Mouse (Mus musculus) urinary bladder, postnatal 4 days (tissue): Measurements from ENCODE around the gene Borcs7.

ENCODE experiments used
- DNase-seq, 2 experiments: peaks; one replicate each; pipeline ENCODE4 v3.0.0; 2021 to 2022; ENCODE audit warnings: low spot score in 2 of 2

Gene Borcs7

DNA sequence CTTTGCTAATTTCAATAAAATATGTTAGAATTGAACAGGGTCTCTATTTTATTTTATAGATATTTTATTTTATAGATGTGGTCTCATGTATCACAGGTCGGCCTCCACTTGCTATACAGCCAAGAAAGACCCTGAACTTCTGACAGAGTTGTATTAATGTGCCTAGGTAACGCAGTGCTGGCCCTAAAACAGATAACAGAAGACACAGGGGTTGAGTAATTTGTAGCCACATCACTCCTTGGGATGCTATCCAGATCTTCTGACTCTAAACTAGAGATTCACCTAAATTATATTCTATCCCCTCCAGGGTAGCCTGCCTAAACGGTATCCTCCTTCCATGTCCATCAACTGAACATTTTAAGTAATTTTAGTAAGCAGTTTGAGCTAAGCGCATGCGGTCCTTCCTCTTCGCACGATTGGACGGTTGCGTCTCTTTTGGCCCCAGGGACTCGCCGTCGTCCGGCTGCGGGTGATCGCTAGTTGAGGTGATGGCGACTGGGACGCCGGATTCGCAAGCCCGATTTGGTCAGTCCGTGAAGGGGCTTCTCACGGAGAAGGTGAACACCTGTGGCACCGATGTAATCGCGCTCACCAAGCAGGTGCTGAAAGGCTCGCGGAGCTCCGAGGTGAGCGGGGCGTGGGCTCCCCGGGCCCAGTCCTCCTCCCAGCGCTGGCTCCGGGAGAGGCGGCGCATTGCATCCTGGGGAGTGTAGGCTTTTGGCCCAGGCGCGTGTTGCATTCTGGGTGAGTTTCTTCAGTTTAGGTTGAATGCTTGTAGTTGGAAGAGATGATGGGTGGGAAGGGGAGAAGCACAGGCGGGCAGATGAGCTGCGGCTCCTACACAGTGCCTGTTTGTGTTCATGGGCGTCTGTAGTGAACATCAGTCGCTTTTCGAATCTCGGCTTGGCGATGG, at the start of gene Borcs7:
Gene Borcs7 (plus strand): TSS at position 447 of the 913 bp plus-strand sequence.
- peak; percentile 79 to 84 for DNase-seq

GRCm38 (mm10) chr19:46640780-46641179, 48.9 kb upstream of the Borcs7 start:
- DNase-seq, result no peak

DNA sequence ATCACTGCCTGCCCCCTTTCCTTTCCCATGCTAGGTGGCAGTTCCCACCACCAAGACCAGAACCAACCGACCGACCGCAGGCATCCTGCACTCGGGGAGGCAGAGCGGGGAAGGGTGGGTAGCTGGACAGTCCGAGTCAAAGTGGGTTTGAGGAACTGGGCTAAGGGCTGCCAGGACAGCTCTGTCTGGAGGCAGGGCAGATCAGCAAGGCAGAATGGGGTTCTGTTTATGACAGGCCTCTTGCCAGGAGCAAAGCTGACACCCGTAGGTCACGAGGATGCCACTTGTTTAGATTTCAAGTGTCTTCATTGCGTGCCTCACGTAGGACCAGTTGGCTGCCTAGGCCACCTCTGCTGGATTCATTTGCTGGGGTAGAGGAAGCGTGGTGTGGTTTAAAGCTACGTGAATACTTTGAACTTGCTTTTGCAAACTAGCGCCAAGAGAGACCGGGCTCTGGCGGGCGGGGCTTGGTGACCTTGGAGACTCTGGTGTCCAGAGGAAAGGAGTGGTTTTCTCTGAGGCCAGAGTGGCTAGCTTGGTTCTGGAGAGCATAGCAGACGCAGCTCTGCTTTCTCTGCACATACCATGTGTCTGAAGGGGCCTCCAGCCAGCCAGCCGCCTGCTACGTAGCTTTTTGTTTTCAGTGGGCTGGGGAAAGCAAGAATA, 48.2 kb upstream of the Borcs7 start:
- peak in 1 of 2 experiments; percentile 70 for DNase-seq

GRCm38 (mm10) chr19:46642136-46642753, 47.5 kb upstream of the Borcs7 start:
- no peak for DNase-seq

DNA sequence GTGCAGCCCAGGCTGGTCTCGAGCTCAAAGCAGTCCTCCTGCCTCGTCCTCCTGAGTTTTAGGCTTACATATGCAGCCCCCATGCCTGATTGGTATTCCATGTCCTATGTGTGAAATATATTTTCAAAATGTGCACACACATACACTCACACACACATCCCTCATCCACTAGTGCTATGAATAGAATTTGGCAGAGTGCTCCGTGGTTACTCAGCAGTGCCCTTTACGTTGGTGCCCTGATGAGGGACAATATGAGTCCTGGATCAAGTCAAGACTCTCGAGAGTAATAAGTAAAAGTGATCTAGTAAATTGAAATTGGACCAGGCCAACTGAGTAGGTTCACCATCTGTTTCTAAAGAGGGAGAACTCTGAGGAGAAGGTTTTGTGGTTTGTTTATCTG, 46.5 kb upstream of the Borcs7 start:
- DNase-seq, result no peak

GRCm38 (mm10) chr19:46644343-46644792, 45.3 kb upstream of the Borcs7 start:
- no peak for DNase-seq

GRCm38 (mm10) chr19:46644793-46645602, 44.7 kb upstream of the Borcs7 start:
- DNase-seq, result peak in 1 of 2 experiments; percentile 44

DNA sequence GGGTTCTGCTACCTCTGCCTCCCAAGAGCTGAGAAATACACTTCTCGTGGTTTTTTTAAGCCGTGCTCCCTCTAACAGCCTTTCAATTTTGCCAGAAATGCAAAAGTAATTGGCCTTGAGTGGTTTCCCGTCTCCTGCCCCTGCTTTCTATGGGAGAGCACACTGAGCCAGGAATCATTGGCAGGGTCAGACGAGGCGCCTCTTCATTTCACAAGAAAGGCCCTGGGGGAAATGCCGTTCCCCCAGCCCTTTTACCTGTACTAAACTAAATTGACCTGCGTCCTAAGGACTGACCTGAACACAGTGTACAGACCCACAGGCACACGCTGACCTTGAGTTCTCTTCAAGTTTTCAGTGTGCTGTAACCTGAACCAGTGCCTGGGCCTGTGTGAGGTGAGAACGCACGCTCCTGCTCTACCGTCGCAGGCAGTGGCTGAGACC, 43.6 kb upstream of the Borcs7 start:
- no peak for DNase-seq

GRCm38 (mm10) chr19:46647254-46647653, 42.5 kb upstream of the Borcs7 start:
- DNase-seq, result no peak

- no peak for DNase-seq
Measured at GRCm38 (mm10) chr19:46647850-46648249, 41.9 kb upstream of the Borcs7 start.

DNA sequence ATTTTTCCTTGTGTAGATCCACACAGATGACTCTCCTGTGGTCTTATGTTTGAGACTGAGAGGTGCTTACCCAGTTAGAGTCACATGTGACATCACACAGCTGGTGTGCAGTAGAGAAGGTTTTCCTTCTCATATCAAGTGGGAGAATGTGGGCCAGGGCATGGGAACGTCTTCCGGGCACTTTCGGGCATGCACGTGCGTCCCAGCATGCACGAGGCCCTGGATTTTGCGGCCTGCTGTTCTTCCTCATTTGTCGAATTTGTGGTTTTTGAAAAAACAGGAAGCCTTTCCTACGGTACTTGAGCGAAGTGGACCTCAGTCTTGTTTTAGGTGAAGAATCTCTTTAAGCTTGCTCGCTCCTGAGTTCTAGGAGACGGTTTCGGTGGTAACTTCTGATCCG, 41.1 kb upstream of the Borcs7 start:
- no peak for DNase-seq

GRCm38 (mm10) chr19:46653188-46653587, 36.5 kb upstream of the Borcs7 start:
- no peak for DNase-seq

GRCm38 (mm10) chr19:46653616-46654235, 36.0 kb upstream of the Borcs7 start:
- DNase-seq, result no peak

DNA sequence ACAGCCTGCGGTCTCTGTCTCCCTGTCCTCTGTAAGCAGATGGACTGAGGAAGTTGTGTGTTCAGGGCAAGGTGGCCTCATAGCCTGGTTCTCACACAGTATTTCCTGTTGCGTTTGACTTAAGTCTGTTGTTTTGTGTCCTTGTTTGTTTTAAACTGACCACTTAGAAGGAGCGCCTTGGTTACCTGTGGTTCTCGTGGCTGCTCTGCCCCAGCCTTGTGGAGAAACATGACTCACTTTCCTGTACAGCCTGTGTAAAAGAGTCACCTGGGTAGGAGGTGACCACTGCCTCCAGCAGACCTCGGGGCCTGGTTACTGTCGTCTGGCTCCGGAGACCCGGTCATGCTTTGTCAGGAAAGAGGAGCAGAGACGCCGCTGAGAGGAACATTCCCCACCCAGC, 34.1 kb upstream of the Borcs7 start:
- no peak for DNase-seq

DNA sequence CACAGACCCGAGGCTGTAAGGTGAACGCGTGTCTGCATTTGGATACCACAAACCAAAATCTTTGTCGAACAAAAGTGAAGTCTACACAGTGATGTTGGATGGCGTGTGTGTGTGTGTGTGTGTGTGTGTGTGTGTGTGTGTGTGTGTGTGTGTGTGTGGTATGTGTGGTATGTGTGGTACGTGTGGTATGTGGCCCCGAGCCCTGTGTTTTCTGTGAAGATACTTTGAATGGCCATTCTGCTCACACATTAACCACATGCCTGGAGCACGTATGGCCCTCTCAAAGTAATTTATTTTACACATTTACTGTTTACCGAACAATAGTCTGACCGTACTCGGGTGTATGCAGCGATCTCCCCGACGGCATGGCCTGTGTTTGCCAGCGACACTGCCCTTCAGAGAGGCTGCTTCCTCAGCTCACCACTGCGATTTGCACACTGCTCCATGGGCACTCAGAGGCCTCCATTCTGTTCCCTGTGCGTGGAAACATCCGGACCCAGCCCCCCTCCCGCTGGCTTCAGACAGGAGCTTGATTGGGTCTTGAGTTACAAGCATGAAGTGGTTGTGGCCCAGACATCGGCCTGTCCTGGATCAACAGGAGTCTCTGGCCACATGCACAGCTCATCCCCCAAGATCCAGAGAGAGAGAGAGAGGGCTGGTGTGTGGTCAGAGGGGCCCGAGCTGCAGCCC, 33.4 kb upstream of the Borcs7 start:
- no peak for DNase-seq

DNA sequence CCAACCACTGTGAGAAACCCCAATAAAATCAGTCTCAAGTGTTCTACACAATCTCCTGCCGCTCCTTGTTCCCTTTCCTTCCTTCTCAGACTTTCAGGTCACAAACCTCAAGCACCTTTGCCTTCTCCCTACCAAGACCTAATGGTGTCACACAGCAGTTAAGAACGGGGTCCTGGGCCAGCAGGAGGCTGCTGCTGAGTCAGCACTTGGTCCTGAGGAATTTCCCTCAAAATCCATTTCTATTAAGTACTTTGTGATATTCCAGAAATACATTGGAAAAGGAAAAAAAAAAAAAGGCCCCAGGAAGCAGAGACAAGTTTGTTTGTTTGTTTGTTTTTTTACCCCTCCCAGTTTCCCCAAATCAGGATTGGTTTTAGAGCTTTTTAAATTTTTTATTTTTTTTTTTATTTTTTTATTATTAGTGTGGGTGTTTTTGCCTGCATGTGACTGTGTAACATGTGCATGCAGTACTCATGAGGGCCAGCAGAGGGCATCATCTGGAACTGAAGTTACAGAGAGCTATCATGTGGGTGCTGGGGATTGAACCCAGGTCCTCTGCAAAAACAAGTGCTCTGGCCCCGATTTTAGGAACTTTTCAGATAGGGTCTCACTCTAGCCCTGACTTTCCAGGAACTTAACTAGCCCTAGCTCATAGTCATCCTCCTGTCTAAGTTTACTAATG, 32.2 kb upstream of the Borcs7 start:
- DNase-seq, result no peak

DNA sequence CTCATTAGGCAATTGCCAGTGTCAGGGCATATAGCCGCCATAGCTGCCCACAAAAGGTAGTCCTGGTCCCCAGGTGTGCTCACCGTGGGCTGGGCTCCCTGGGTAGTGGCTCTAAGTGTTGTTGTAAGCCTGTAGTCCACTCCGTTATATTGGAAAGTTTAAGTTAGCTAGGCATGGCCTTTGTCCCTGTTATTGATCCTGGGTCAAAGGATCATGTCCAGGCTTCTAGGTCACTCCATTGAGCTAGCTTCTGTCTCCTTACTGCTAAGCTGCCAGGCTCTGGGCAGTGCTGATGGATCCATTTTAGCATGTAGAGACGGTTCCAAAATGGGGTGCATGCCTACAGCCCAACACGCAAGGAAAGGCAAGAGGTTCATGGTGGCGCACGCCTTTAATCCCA, 31.4 kb upstream of the Borcs7 start:
- no peak for DNase-seq

GRCm38 (mm10) chr19:46658851-46659250, 30.9 kb upstream of the Borcs7 start:
- DNase-seq, result no peak

DNA sequence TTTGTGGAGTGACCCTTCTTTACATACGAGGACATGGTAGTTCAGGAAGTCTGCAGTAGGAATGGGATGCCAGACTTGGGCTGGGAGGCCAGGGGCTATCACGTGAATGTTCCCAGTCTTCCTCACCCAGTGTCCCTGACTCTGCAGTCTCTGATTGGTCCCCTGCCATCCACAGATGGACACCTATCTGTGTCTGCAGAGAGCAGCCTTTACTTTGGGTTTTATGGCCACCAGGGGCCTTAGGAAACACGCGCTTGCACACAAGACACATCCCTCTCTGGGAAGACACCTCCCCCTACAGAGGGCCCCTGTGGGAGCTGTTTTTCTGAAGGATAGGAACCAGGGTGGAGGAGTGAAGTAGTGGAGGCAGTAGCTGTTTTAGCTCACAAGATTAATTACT, 28.2 kb upstream of the Borcs7 start:
- DNase-seq, result no peak

- no peak for DNase-seq
Measured at GRCm38 (mm10) chr19:46662214-46662613, 27.5 kb upstream of the Borcs7 start.
